Mouse (Mus musculus) lung, embryonic 14.5 days (tissue): ENCODE results near the gene Copz2. TPM values are rescaled to one million over a fixed set of nuclear protein-coding genes. Genes with fewer than 3 reads are reported as not detected.

ENCODE experiments used
- ATAC-seq: fragments of 200-750 bp; cut with Nextera tagmentation; 2 replicates; pipeline ENCODE4 v1.8.0; 2017; ENCODE audit warnings: mild to moderate bottlenecking, moderate TSS enrichment, moderate library complexity; ENCODE audit not compliant: insufficient read depth
- DNase-seq: peaks from one replicate; pipeline ENCODE4 v3.0.0-alpha.2; 2015
- H3K27ac ChIP-seq: fragments of 300-500 bp; sonication (generic); 2 replicates; pipeline ENCODE4 v1.5.1; 2014; ENCODE audit warnings: low read depth, mild to moderate bottlenecking, moderate library complexity
- H3K27me3 ChIP-seq: fragments of 300-500 bp; sonication (generic); 2 replicates; pipeline ENCODE4 v1.6.1; 2014; ENCODE audit warnings: low read length, control low read depth; ENCODE audit not compliant: insufficient read depth
- H3K36me3 ChIP-seq: fragments of 300-500 bp; sonication (generic); 2 replicates; pipeline ENCODE4 v1.6.1; 2014; ENCODE audit warnings: control low read depth; ENCODE audit not compliant: insufficient read depth
- H3K4me1 ChIP-seq: fragments of 300-500 bp; sonication (generic); 2 replicates; pipeline ENCODE4 v1.6.1; 2014; ENCODE audit warnings: antibody characterized with exemption, control low read depth; ENCODE audit not compliant: insufficient read depth
- H3K4me2 ChIP-seq: fragments of 300-500 bp; sonication (generic); 2 replicates; pipeline ENCODE4 v1.6.1; 2014; ENCODE audit warnings: mild to moderate bottlenecking
- H3K4me3 ChIP-seq: fragments of 300-500 bp; sonication (generic); 2 replicates; pipeline ENCODE4 v1.5.1; 2014; ENCODE audit warnings: low read depth, low read length
- H3K9ac ChIP-seq: fragments of 300-500 bp; sonication (generic); 2 replicates; pipeline ENCODE4 v1.6.1; 2014
- H3K9me3 ChIP-seq: fragments of 300-500 bp; sonication (generic); 2 replicates; pipeline ENCODE4 v1.6.1; 2016; ENCODE audit warnings: low read depth, low read length, control low read depth
- CTCF ChIP-seq: IDR thresholded peaks from 2 replicates; pipeline ENCODE4 v1.5.1; 2016; ENCODE audit warnings: antibody characterized with exemption, low read depth
- WGBS: fragments of 180-500 bp; shearing (Covaris S2); extraction: QIAGEN DNeasy Blood & Tissue Kit; methylation state at CpG from one replicate; pipeline ENCODE4 v1.1.7; 2014; 5-methylcytosine and 5-hydroxymethylcytosine counted together
- polyA plus RNA-seq: library from polyadenylated mRNA; unstranded; fragments of >200 nt; fragmentation: Nextera tagmentation; extraction: Ambion mirVana; gene quantifications from 2 replicates; pipeline ENCODE4 v1.2.1, GENCODE M21; 2014

The Copz2 gene
- polyA plus RNA-seq, 1 experiment from 2014 or later = 144 TPM

GRCm38 (mm10) chr11:96875745-96876144 lies 26.1 kb downstream of the Copz2 start:
- Histone ChIP-seq H3K9me3 (no peaks in the 10 kb centered on the region), H3K9ac (no peak overlapping the region; the same call in 1 of the 2 replicates), H3K27me3 (peaks cover 6% of the 10 kb centered on the region; the same call in 1 of the 2 replicates), H3K4me3 (peak overlapping the region; percentile 34), H3K27ac (0 out of 2 replicates have a peak overlapping the region, but pooled peaks have one; percentile 36), H3K36me3 (no peaks in the 10 kb centered on the region), H3K4me2 (peak overlapping the region; percentile 72), H3K4me1 (peaks cover 8% of the 10 kb centered on the region)
- DNase-seq = peak; percentile 93
- peak; percentile 81 for ATAC-seq
- TF ChIP-seq CTCF = no peak
- under 1% methylated on average over 35 of the region's 35 CpGs for WGBS

- peaks cover 6% of the 10 kb centered on the region; the same call in 1 of the 2 replicates for H3K27me3 ChIP-seq
- peaks cover 8% of the 10 kb centered on the region for H3K4me1 ChIP-seq
- peak overlapping the region; percentile 26; the same call in 1 of the 2 replicates for H3K27ac ChIP-seq
- 0 out of 2 replicates have a peak overlapping the region, but pooled peaks have one; percentile 13 for H3K9ac ChIP-seq
- H3K4me3 ChIP-seq = peak overlapping the region; percentile 34
- H3K9me3 ChIP-seq = no peaks in the 10 kb centered on the region
- WGBS = 7% methylated on average over 13 of the region's 13 CpGs
- H3K4me2 ChIP-seq = peak overlapping the region; percentile 72
- peak; percentile 58 for DNase-seq
- H3K36me3 ChIP-seq = no peaks in the 10 kb centered on the region
- ATAC-seq = peak; percentile 30; the same call in 1 of the 2 replicates
- no peak for TF ChIP-seq CTCF
Measured at GRCm38 (mm10) chr11:96876300-96877040, 26.8 kb downstream of the Copz2 start.

DNA sequence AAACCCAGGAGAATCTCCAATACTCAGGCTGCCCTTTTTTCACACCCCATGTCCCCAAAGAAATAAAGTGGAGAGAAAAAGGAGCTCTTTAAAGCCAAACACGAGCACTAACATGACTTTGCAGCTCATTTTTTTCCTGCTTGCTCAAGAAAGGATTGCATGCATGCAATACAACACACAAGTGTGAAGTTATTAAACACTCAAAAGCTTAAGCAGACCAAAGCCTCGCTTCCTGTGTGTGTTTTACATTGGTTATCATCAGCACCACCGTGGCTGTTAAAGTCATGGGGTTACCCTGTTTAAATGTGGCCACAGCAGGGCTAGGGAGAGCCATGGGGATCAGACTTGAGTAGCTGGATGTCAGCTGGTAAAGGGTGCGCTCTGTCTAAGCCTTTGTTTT lies 27.4 kb downstream of the Copz2 start:
- Histone ChIP-seq H3K9ac (0 out of 2 replicates have a peak overlapping the region, but pooled peaks have one; percentile 13), H3K36me3 (no peaks in the 10 kb centered on the region), H3K4me1 (peaks cover 8% of the 10 kb centered on the region), H3K27ac (peak overlapping the region; percentile 26; the same call in 1 of the 2 replicates), H3K27me3 (peaks cover 6% of the 10 kb centered on the region; the same call in 1 of the 2 replicates), H3K4me3 (no peak overlapping the region), H3K4me2 (peak overlapping the region; percentile 72; the same call in 1 of the 2 replicates), H3K9me3 (no peaks in the 10 kb centered on the region)
- WGBS = 38% methylated on average over 4 of the region's 4 CpGs
- TF ChIP-seq CTCF = no peak
- DNase-seq = no peak
- no peak for ATAC-seq

DNA sequence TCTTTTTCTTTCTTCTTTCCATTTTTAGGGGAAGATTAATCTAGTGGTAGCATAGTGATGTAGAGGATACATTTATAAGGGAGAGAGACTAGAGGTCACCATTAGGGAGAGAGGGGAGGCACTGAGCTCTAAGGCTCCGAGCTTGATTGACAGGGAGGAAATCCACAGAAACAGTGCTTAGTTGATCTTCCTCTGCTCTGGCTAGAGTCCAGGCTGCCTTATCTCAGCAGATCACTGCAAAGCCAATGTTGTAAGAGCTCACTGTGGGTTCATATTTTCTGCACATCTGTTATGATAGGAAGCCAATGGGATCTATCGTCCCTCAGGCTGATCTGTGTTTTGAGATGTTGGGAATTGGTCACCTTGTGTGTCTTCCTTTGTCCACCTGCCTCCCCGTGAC lies 29.0 kb downstream of the Copz2 start:
- no peak overlapping the region for H3K27ac ChIP-seq
- H3K36me3 ChIP-seq = no peaks in the 10 kb centered on the region
- WGBS = 35% methylated on average over 3 of the region's 3 CpGs

GRCm38 (mm10) chr11:96879359-96879758 lies 29.7 kb downstream of the Copz2 start:
- Histone ChIP-seq H3K9ac (no peak overlapping the region), H3K4me3 (no peak overlapping the region), H3K9me3 (no peaks in the 10 kb centered on the region), H3K27ac (no peak overlapping the region), H3K27me3 (peaks cover 3% of the 10 kb centered on the region; the same call in 1 of the 2 replicates), H3K36me3 (no peaks in the 10 kb centered on the region), H3K4me1 (peaks cover 3% of the 10 kb centered on the region), H3K4me2 (no peak overlapping the region)
- WGBS = 43% methylated on average over 7 of the region's 7 CpGs
- no peak for TF ChIP-seq CTCF
- no peak for DNase-seq
- ATAC-seq = no peak

More for the DNA sequence above, 29.0 kb downstream of the Copz2 start:
- no peak overlapping the region for H3K4me3 ChIP-seq
- H3K9me3 ChIP-seq = no peaks in the 10 kb centered on the region
- no peak overlapping the region for H3K4me2 ChIP-seq
- TF ChIP-seq CTCF = no peak
- DNase-seq = no peak
- H3K4me1 ChIP-seq = peaks cover 3% of the 10 kb centered on the region
- H3K27me3 ChIP-seq = peaks cover 6% of the 10 kb centered on the region; the same call in 1 of the 2 replicates
- no peak overlapping the region for H3K9ac ChIP-seq
- no peak for ATAC-seq

DNA sequence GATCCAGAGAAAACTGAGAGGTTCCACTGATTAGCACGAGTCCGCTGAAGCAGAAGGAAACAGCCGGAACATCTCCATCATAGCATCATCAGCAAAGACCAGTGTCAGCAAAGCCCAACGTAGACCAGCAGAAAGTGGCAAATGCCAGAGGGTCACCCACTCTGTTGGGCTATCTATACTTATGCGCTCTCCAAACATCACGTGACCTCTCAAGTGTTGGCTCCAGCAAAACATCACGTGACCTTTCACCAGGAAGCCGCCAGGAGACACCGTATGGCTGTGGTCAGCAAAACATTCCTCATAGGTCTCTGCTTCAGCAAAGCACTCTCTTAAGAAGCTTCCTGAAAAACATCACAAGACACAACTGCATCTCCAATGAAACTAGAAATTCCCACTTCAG lies 30.6 kb downstream of the Copz2 start:
- DNase-seq = peak; percentile 76
- Histone ChIP-seq H3K4me1 (peaks cover 3% of the 10 kb centered on the region), H3K9ac (no peak overlapping the region), H3K27me3 (peaks cover 3% of the 10 kb centered on the region; the same call in 1 of the 2 replicates), H3K4me3 (no peak overlapping the region), H3K9me3 (no peaks in the 10 kb centered on the region), H3K36me3 (no peaks in the 10 kb centered on the region), H3K4me2 (no peak overlapping the region), H3K27ac (0 out of 2 replicates have a peak overlapping the region, but pooled peaks have one; percentile 22)
- no peak for TF ChIP-seq CTCF
- WGBS = 31% methylated on average over 9 of the region's 9 CpGs
- ATAC-seq = peak; percentile 42

- Histone ChIP-seq H3K4me1 (no peaks in the 10 kb centered on the region), H3K27me3 (no peaks in the 10 kb centered on the region), H3K27ac (no peak overlapping the region), H3K4me2 (no peak overlapping the region), H3K4me3 (no peak overlapping the region), H3K36me3 (no peaks in the 10 kb centered on the region), H3K9ac (no peak overlapping the region), H3K9me3 (no peaks in the 10 kb centered on the region)
- 56% methylated on average over 5 of the region's 5 CpGs for WGBS
- TF ChIP-seq CTCF = no peak
- ATAC-seq = no peak
- DNase-seq = no peak
Measured at GRCm38 (mm10) chr11:96885901-96886340, 36.3 kb downstream of the Copz2 start.
